Mouse (Mus musculus) kidney, embryonic 15.5 days (tissue): ENCODE results near the gene Slco1a1. TPM values are rescaled to one million over a fixed set of nuclear protein-coding genes. Genes with fewer than 3 reads are reported as not detected.

ENCODE experiments used
- ATAC-seq: fragments of 200-750 bp; cut with Nextera tagmentation; replicated peaks from 2 replicates; pipeline ENCODE4 v1.8.0; 2017; ENCODE audit warnings: moderate TSS enrichment; ENCODE audit not compliant: low FRiP score
- H3K27ac ChIP-seq: fragments of 300-500 bp; sonication (generic); 2 replicates; pipeline ENCODE4 v1.5.1; 2015; ENCODE audit warnings: mild to moderate bottlenecking, inconsistent platforms
- H3K27me3 ChIP-seq: fragments of 300-500 bp; sonication (generic); 2 replicates; pipeline ENCODE4 v1.6.1; 2015; ENCODE audit warnings: inconsistent platforms
- H3K36me3 ChIP-seq: fragments of 300-500 bp; sonication (generic); 2 replicates; pipeline ENCODE4 v1.6.1; 2015; ENCODE audit warnings: inconsistent platforms
- H3K4me1 ChIP-seq: fragments of 300-500 bp; sonication (generic); 2 replicates; pipeline ENCODE4 v1.6.1; 2015; ENCODE audit warnings: inconsistent platforms
- H3K4me2 ChIP-seq: fragments of 300-500 bp; sonication (generic); 2 replicates; pipeline ENCODE4 v1.6.1; 2015; ENCODE audit warnings: moderate library complexity, mild to moderate bottlenecking, inconsistent platforms
- H3K4me3 ChIP-seq: fragments of 300-500 bp; sonication (generic); replicated peaks from 2 replicates; pipeline ENCODE4 v1.5.1; 2015; ENCODE audit warnings: mild to moderate bottlenecking, inconsistent platforms
- H3K9ac ChIP-seq: fragments of 300-500 bp; sonication (generic); 2 replicates; pipeline ENCODE4 v1.6.1; 2015; ENCODE audit warnings: mild to moderate bottlenecking, inconsistent platforms
- H3K9me3 ChIP-seq: fragments of 300-500 bp; sonication (generic); replicated peaks from 2 replicates; pipeline ENCODE4 v1.6.1; 2016; ENCODE audit warnings: inconsistent platforms
- whole genome bisulfite sequencing: fragments of 180-500 bp; shearing (Covaris S2); methylation state at CpG from one replicate; pipeline ENCODE4 v1.1.7; 2015; ENCODE audit warnings: mixed read lengths; 5-methylcytosine and 5-hydroxymethylcytosine counted together
- polyA plus RNA-seq: library from polyadenylated mRNA; unstranded; fragments of >200 nt; fragmentation: Nextera tagmentation; extraction: Ambion mirVana; gene quantifications from 2 replicates; pipeline ENCODE4 v1.2.1, GENCODE M21; 2015

The Slco1a1 gene
- polyA plus RNA-seq, 1 experiment from 2014 or later: not detected

DNA sequence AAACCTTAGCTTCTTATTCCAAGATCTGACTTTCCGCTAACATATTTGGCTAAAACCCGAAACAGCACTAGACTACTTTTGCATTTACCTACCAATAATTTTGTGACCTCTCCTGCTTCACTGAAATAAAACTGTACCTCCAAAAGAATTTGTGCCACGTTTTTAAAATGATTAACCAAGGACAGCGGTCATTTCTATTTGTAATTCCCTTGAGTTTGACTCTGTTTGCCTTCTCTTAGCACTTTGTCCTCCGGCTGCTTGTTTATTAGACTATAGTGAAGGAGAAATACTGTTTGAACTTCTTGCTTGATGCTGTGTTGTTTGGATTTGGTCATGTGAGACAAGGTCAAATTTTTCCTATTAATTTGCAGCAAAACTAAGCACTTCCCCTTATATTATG, 78.0 kb downstream of the Slco1a1 start:
- Histone ChIP-seq H3K9ac (no peak overlapping the region), H3K27ac (no peak overlapping the region), H3K9me3 (no peaks in the 10 kb centered on the region), H3K4me3 (no peak overlapping the region), H3K4me1 (no peaks in the 10 kb centered on the region), H3K36me3 (no peaks in the 10 kb centered on the region), H3K27me3 (no peaks in the 10 kb centered on the region), H3K4me2 (no peak overlapping the region)
- 77% methylated on average over 5 of the region's 5 CpGs for WGBS
- ATAC-seq: no peak

DNA sequence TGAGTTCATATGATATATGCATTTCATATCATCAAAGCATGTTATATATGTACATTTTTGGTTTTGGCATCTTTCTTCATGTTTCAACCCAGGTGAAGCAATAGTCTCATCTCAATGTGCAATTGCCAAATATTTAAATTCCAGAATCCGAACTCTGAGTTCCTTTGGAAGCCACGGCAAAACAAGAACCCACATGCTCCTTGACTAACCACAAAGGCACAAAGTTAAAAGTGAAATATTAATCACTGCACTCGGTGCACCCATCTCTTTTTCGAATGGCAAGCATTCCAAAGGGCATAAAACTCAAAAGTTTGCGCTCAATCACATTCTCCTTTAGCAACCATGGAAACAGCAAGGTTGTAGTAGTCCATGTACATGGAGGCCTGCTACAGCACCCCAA, 80.7 kb downstream of the Slco1a1 start:
- no peaks in the 10 kb centered on the region for H3K36me3 ChIP-seq
- no peak overlapping the region for H3K9ac ChIP-seq
- WGBS: 85% methylated on average over 5 of the region's 5 CpGs
- H3K4me1 ChIP-seq: no peaks in the 10 kb centered on the region
- no peak for ATAC-seq
- no peaks in the 10 kb centered on the region for H3K27me3 ChIP-seq
- H3K27ac ChIP-seq: no peak overlapping the region
- no peak overlapping the region for H3K4me2 ChIP-seq
- no peaks in the 10 kb centered on the region for H3K9me3 ChIP-seq
- no peak overlapping the region for H3K4me3 ChIP-seq

DNA sequence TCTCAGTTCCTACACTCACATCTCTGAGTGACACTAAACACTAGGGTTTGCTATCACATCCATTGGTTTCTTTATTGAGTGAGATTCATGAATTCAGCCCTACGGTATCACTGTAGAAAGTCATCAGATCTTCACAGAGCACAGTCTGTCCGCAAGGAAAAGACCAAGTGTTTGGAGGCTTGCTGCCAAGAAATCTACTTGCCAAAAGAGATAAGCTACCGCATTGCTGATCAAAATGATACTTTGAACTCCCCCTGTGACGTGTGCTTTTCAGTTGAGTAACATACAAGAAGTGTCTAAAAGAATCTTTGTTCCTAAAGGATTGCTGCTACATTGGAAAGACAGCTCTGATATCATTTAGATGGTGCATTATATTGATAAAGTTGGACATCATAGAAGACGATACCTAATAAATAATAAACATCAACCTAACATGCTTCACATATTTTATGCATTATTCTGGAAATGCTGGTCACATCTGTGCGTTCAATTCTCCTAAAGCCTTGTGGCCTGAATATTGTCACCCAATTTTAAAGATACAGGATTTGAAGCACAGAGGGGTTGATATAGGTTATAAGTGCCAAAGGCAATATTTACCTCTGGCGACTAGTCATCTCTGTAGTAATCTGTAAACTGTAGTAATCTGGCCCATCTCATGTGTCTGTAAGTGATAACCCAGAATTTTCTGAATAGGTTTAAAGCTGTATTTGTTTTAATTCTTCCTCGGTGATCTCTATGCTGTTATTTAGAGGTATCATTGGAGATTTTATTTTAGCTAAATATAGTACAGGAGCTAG, 88.8 kb downstream of the Slco1a1 start:
- 79% methylated on average over 8 of the region's 8 CpGs for WGBS
- no peak for ATAC-seq

More for the DNA sequence above, 88.8 kb downstream of the Slco1a1 start:
- Histone ChIP-seq H3K9ac (no peak overlapping the region), H3K4me2 (no peak overlapping the region), H3K4me3 (no peak overlapping the region), H3K27ac (no peak overlapping the region), H3K9me3 (no peaks in the 10 kb centered on the region), H3K36me3 (no peaks in the 10 kb centered on the region), H3K27me3 (no peaks in the 10 kb centered on the region), H3K4me1 (no peaks in the 10 kb centered on the region)

Other genes with a start within 250 kb of the Slco1a1 start
- gene Gm5724, start 173.2 kb downstream of the Slco1a1 start, polyA plus RNA-seq: not detected in 2 replicates
- gene Slco1a4, start 90.8 kb downstream of the Slco1a1 start, polyA plus RNA-seq: 3.5 and 4.5 TPM in 2 replicates
- gene Gm6614, start 64.5 kb upstream of the Slco1a1 start, polyA plus RNA-seq: not detected in 2 replicates